Mouse (Mus musculus): ENCODE measurements at regions not wholly inside any gene's neighbourhood (a gene's known extent, or its start where the extent isn't known, plus 50 kb on each side); places are given as distances from the start of the nearest gene placed in this dataset.

- TF ChIP-seq TAL1 (IDR thresholded peaks at IDR 0.05; ENCODE audit: low read length) (no peak), GATA1 (IDR thresholded peaks at IDR 0.05; ENCODE audit: low read length) (no peak)
These were observed 146.0 kb upstream of the Irf2bp2 start for GRCm38 (mm10) chr8:126739768-126740167.
